Mouse (Mus musculus) liver, embryonic 12.5 days (tissue): Measurements from ENCODE around the gene Morn3. TPM values are rescaled to one million over a fixed set of nuclear protein-coding genes. Genes with fewer than 3 reads are reported as not detected.
A peak's percentile ranks its signal among the peaks of the same experiment; 100 is the strongest.

Source experiments
- ATAC-seq: fragments of 200-750 bp; cut with Nextera tagmentation; 2 replicates; pipeline ENCODE4 v1.8.0; 2017; ENCODE audit warnings: moderate number of reproducible peaks, mild to moderate bottlenecking, moderate library complexity
- H3K27ac ChIP-seq: fragments of 300-500 bp; sonication (generic); 2 replicates; pipeline ENCODE4 v1.5.1; 2016; ENCODE audit warnings: mild to moderate bottlenecking
- H3K27me3 ChIP-seq: fragments of 300-500 bp; sonication (generic); replicated peaks from 2 replicates; pipeline ENCODE4 v1.6.1; 2016; ENCODE audit warnings: mild to moderate bottlenecking, moderate library complexity
- H3K36me3 ChIP-seq: fragments of 300-500 bp; sonication (generic); 2 replicates; pipeline ENCODE4 v1.6.1; 2016; ENCODE audit warnings: mild to moderate bottlenecking, moderate library complexity
- H3K4me1 ChIP-seq: fragments of 300-500 bp; sonication (generic); 2 replicates; pipeline ENCODE4 v1.6.1; 2016
- H3K4me2 ChIP-seq: fragments of 300-500 bp; sonication (generic); 2 replicates; pipeline ENCODE4 v1.6.1; 2016; ENCODE audit warnings: mild to moderate bottlenecking, moderate library complexity
- H3K4me3 ChIP-seq: fragments of 300-500 bp; sonication (generic); 2 replicates; pipeline ENCODE4 v1.5.1; 2016; ENCODE audit warnings: mild to moderate bottlenecking, moderate library complexity
- H3K9ac ChIP-seq: fragments of 300-500 bp; sonication (generic); 2 replicates; pipeline ENCODE4 v1.6.1; 2016; ENCODE audit warnings: mild to moderate bottlenecking, moderate library complexity
- H3K9me3 ChIP-seq: fragments of 300-500 bp; sonication (generic); replicated peaks from 2 replicates; pipeline ENCODE4 v1.6.1; 2016; ENCODE audit warnings: mild to moderate bottlenecking, moderate library complexity
- WGBS: fragments of 180-500 bp; shearing (Covaris S2); methylation state at CpG from one replicate; pipeline ENCODE4 v1.1.7; 2016; ENCODE audit not compliant: insufficient replicate concordance; 5-methylcytosine and 5-hydroxymethylcytosine counted together
- polyA plus RNA-seq: library from polyadenylated mRNA; unstranded; fragments of >200 nt; fragmentation: Nextera tagmentation; extraction: Ambion mirVana; gene quantifications from 2 replicates; pipeline ENCODE4 v1.2.1, GENCODE M21; 2016

Morn3 gene
- polyA plus RNA-seq, 1 experiment from 2014 or later = not detected

- Histone ChIP-seq H3K9ac (peak overlapping the region; percentile 75), H3K36me3 (no peaks in the 10 kb centered on the region), H3K9me3 (no peaks in the 10 kb centered on the region), H3K27ac (peak overlapping the region; percentile 82), H3K4me1 (peaks cover 23% of the 10 kb centered on the region), H3K4me2 (peak overlapping the region; percentile 74), H3K4me3 (peak overlapping the region; percentile 63), H3K27me3 (no peaks in the 10 kb centered on the region)
- 23% methylated on average over 16 of the region's 16 CpGs for WGBS
- no peak for ATAC-seq
These were observed 11.7 kb upstream of the Morn3 start for GRCm38 (mm10) chr5:123058251-123059102.

GRCm38 (mm10) chr5:123057366-123058250 lies 10.8 kb upstream of the Morn3 start:
- H3K9me3 ChIP-seq = no peaks in the 10 kb centered on the region
- peak overlapping the region; percentile 74 for H3K4me2 ChIP-seq
- 6% methylated on average over 48 of the region's 48 CpGs for WGBS
- peak; percentile 98 for ATAC-seq
- peak overlapping the region; percentile 82 for H3K27ac ChIP-seq
- H3K36me3 ChIP-seq = no peaks in the 10 kb centered on the region
- H3K4me1 ChIP-seq = peaks cover 23% of the 10 kb centered on the region
- no peaks in the 10 kb centered on the region for H3K27me3 ChIP-seq
- peak overlapping the region; percentile 63 for H3K4me3 ChIP-seq
- H3K9ac ChIP-seq = peak overlapping the region; percentile 75

DNA sequence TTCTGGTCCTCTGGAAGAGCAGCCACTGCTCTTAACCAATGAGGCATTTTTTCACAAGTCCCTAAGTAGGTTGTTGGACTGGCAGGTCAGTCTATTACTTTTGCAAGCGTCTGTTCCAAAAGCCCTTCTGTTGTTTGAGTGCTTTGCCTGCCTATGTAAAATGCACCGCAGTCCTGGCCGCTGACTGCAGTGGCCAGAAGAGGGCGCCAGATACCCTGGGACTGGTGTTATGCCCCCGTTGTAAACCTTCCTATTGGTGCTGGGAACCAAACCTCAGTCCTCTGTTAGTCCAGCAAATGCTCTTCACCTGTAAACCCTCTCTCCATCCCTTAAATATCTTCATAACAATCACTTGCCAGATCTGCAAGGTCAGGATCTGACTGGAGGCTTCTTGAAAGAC lies 4.9 kb upstream of the Morn3 start:
- ATAC-seq = no peak
- Histone ChIP-seq H3K4me3 (no peak overlapping the region), H3K9ac (no peak overlapping the region), H3K4me2 (no peak overlapping the region), H3K36me3 (no peaks in the 10 kb centered on the region), H3K9me3 (0 out of 2 replicates have a peak, but pooled peaks cover 3% of the 10 kb centered on the region), H3K4me1 (peaks cover 11% of the 10 kb centered on the region), H3K27me3 (no peaks in the 10 kb centered on the region), H3K27ac (no peak overlapping the region)
- 67% methylated on average over 5 of the region's 5 CpGs for WGBS

- Histone ChIP-seq H3K4me2 (no peak overlapping the region), H3K4me3 (no peak overlapping the region), H3K27me3 (no peaks in the 10 kb centered on the region), H3K27ac (no peak overlapping the region), H3K9me3 (0 out of 2 replicates have a peak, but pooled peaks cover 3% of the 10 kb centered on the region), H3K9ac (no peak overlapping the region), H3K36me3 (no peaks in the 10 kb centered on the region), H3K4me1 (peaks cover 11% of the 10 kb centered on the region)
- ATAC-seq = no peak
- WGBS = 79% methylated on average over 9 of the region's 9 CpGs
These were observed 4.1 kb upstream of the Morn3 start for GRCm38 (mm10) chr5:123050918-123051317.

DNA sequence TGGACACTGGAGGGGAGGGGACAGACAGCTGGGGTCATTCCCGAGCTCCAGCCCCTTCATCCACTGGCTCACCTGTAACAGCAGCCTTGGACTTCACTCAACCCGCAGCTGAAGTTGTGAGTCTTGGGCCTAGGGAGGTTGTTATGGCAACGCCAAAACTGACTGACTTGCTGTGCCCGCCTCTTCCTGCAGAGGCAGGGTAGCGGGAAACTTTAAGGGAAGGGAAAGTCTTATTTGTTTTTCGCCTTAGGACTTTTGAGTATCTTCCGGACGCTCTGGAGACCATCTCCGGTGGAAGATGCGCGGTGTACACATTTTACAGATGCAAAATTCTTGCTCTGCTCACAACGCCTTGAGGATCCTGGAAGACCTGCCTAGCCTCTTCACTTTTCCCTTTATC lies 2.5 kb upstream of the Morn3 start:
- 3% methylated on average over 12 of the region's 12 CpGs for WGBS
- peak; percentile 43; the same call in 1 of the 2 replicates for ATAC-seq
- Histone ChIP-seq H3K36me3 (no peaks in the 10 kb centered on the region), H3K27ac (no peak overlapping the region; the same call in 1 of the 2 replicates), H3K27me3 (no peaks in the 10 kb centered on the region), H3K9ac (peak overlapping the region; percentile 49), H3K9me3 (0 out of 2 replicates have a peak, but pooled peaks cover 3% of the 10 kb centered on the region), H3K4me2 (peak overlapping the region; percentile 60), H3K4me1 (peaks cover 11% of the 10 kb centered on the region), H3K4me3 (peak overlapping the region; percentile 27)

DNA sequence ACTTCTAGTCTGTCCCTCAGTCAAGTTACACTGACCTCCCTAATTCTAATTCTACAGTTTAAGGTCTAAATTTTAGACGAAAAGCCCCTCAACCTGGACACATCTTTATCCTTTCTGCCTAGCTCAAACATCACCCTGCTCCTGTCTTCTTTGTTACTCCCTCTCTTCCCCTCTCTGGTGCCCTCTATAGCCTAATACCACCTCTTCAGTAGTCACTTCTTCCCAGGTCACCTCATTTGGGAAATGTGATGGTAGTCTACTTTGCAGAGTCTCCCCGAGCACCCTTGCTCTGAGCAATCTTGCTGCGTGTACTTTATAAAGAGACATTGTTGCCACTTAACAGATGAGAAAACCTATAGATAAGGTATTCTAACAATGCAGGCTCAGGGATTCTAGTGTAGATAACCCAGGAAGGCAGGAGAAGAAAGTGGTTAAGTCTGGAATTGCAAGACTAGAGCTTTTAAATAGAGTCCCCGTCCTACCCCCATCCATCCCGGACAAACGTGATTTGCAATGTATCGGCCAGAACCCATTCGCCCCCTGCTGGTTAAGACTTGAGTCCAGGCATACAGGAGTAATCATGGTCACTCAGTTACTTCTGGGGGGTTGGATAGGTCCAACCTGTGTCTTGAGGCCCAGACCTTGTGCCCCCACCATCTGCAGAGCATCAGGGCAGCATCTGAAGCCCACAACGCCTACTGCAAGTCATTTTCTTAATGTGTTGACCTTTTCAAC lies 1.1 kb downstream of the Morn3 start:
- no peak overlapping the region for H3K27ac ChIP-seq
- 29% methylated on average over 9 of the region's 9 CpGs for WGBS
- peaks cover 17% of the 10 kb centered on the region for H3K4me1 ChIP-seq
- H3K36me3 ChIP-seq = no peaks in the 10 kb centered on the region
- H3K27me3 ChIP-seq = no peaks in the 10 kb centered on the region
- no peak for ATAC-seq
- H3K9me3 ChIP-seq = no peaks in the 10 kb centered on the region
- no peak overlapping the region for H3K4me3 ChIP-seq
- H3K4me2 ChIP-seq = no peak overlapping the region
- no peak overlapping the region for H3K9ac ChIP-seq

GRCm38 (mm10) chr5:123043856-123044255 lies 3.0 kb downstream of the Morn3 start:
- no peak overlapping the region for H3K27ac ChIP-seq
- peaks cover 23% of the 10 kb centered on the region for H3K4me1 ChIP-seq
- H3K9ac ChIP-seq = no peak overlapping the region
- no peak overlapping the region for H3K4me2 ChIP-seq
- no peaks in the 10 kb centered on the region for H3K9me3 ChIP-seq
- no peaks in the 10 kb centered on the region for H3K36me3 ChIP-seq
- no peak for ATAC-seq
- 14% methylated on average over 7 of the region's 7 CpGs for WGBS
- H3K27me3 ChIP-seq = no peaks in the 10 kb centered on the region
- H3K4me3 ChIP-seq = no peak overlapping the region

DNA sequence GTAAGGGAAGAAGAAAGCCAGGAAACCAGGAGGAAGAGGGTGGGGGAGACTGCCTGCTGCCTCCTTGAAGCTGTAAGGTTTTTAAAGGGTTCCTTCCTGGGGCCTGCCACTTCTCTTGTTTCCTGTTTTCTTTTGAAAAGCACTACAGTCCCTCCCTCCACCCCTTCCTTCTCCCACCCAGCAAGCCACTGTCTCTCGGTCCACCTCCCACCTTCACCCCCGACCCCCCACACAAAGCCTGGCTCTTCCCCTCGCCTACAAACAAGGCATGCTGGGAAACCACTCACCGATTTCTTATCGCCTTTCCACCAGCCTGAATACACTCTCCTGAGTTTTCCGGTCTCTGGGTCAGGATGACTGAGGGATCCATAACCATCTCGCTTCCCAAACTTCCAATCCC lies 6.0 kb downstream of the Morn3 start:
- peak overlapping the region; percentile 55 for H3K27ac ChIP-seq
- 22% methylated on average over 7 of the region's 7 CpGs for WGBS
- H3K4me2 ChIP-seq = peak overlapping the region; percentile 43
- H3K36me3 ChIP-seq = no peaks in the 10 kb centered on the region
- peak overlapping the region; percentile 37; the same call in 1 of the 2 replicates for H3K9ac ChIP-seq
- no peaks in the 10 kb centered on the region for H3K9me3 ChIP-seq
- H3K4me1 ChIP-seq = peaks cover 36% of the 10 kb centered on the region
- H3K4me3 ChIP-seq = 0 out of 2 replicates have a peak overlapping the region, but pooled peaks have one; percentile 2
- ATAC-seq = no peak
- H3K27me3 ChIP-seq = no peaks in the 10 kb centered on the region

DNA sequence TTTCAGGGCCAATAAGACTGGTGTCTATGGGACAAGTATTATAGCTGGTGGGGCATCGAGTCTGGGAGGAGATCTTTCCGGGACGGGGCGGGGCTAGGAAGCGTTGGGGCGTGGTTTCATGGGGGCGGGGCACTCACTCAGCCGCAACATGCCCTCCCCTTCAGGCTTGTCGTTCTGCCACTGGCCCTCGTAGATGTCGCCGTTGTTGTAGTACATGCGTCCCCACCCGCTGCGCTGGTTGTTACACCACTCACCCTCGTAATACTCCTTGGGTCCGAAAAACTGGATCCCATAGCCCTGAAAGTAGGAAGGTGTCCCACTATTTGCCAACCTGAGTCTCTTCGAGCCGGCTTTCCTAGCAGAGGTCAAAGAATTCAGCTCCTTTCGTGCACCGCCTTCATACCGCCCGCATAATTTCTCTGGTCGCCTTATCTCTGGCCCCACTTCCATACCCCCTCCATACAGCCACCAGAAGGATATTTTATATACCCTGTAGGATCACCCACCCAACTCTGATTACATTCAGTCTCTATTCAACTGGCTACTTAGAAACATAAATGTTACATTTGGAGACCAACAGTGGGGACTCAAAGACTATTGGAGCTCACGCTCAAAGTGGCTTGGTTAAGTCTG lies 7.6 kb downstream of the Morn3 start:
- peak overlapping the region; percentile 77 for H3K4me2 ChIP-seq
- H3K27me3 ChIP-seq = no peaks in the 10 kb centered on the region
- WGBS = 3% methylated on average over 25 of the region's 25 CpGs
- no peaks in the 10 kb centered on the region for H3K9me3 ChIP-seq
- H3K36me3 ChIP-seq = no peaks in the 10 kb centered on the region
- peak overlapping the region; percentile 58 for H3K9ac ChIP-seq
- H3K4me1 ChIP-seq = peaks cover 50% of the 10 kb centered on the region
- peak overlapping the region; percentile 75 for H3K27ac ChIP-seq
- H3K4me3 ChIP-seq = peak overlapping the region; percentile 54
- peak; percentile 87 for ATAC-seq

- peaks cover 57% of the 10 kb centered on the region for H3K4me1 ChIP-seq
- H3K36me3 ChIP-seq = no peaks in the 10 kb centered on the region
- no peak for ATAC-seq
- H3K27me3 ChIP-seq = no peaks in the 10 kb centered on the region
- H3K4me3 ChIP-seq = no peak overlapping the region
- peak overlapping the region; percentile 77; the same call in 1 of the 2 replicates for H3K4me2 ChIP-seq
- 0 out of 2 replicates have a peak overlapping the region, but pooled peaks have one; percentile 67 for H3K27ac ChIP-seq
- WGBS = 59% methylated on average over 5 of the region's 5 CpGs
- no peak overlapping the region for H3K9ac ChIP-seq
- no peaks in the 10 kb centered on the region for H3K9me3 ChIP-seq
These were observed 8.7 kb downstream of the Morn3 start for GRCm38 (mm10) chr5:123038115-123038514.

DNA sequence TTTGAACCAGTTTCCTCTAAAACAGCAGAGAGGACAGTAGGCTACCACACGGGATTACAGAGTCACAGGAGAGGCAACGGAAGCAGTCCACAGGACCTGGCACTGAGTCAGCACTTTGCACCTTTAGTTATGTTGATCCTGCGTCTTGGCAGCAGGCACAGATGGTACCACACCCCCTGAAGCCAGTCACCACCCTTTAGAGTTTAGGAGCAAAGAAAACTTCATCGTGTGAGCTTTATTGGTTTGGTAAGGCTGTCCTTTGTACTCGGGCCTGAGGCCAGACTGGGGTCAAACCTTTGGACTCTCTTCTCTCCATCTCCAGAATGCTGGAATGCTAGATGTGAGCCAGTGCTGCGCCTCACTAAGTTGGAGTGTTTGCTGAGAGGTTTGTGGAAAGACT lies 11.3 kb downstream of the Morn3 start:
- no peaks in the 10 kb centered on the region for H3K27me3 ChIP-seq
- H3K36me3 ChIP-seq = peaks cover 17% of the 10 kb centered on the region
- H3K4me1 ChIP-seq = peaks cover 49% of the 10 kb centered on the region
- H3K27ac ChIP-seq = peak overlapping the region; percentile 59
- WGBS = 38% methylated on average over 6 of the region's 6 CpGs
- no peak overlapping the region for H3K4me3 ChIP-seq
- no peaks in the 10 kb centered on the region for H3K9me3 ChIP-seq
- no peak overlapping the region; the same call in 1 of the 2 replicates for H3K9ac ChIP-seq
- H3K4me2 ChIP-seq = peak overlapping the region; percentile 15; the same call in 1 of the 2 replicates
- ATAC-seq = peak; percentile 71
